Mouse (Mus musculus) left cerebral cortex, adult 11 months (tissue): ENCODE data around the gene Phf12.
A peak's percentile ranks its signal among the peaks of the same experiment; 100 is the strongest.

Source experiments
- DNase-seq: peaks from one replicate; pipeline ENCODE4 v3.0.0; 2022; ENCODE audit warnings: low spot score

Phf12 gene

DNA sequence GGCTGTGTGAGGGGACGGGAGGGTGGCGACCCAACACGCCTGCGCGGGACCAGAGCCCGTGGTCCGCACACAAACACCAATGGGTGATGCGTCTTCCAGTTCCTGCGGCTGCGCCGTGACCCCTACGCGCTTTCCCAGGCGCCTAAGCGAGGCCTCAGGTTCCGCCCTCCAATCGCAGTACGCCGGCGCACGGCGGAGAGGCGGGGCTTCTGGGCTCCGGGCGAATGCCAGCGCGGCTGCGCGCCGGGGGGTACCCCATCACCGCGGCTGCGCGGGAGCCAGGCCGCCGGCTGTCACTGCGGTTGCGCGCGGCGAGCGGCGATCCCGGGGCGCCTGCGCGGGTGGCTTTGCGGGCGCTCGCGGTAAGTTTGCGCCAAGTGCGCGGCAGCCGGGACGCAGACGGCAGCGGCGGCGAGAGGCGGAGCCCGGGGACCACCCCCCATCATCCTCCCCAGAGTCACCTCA lies at the start of gene Phf12:
Gene Phf12, plus strand, starts transcription at position 314 of the 465 bp plus-strand sequence.
- DNase-seq, result peak; percentile 99

DNA sequence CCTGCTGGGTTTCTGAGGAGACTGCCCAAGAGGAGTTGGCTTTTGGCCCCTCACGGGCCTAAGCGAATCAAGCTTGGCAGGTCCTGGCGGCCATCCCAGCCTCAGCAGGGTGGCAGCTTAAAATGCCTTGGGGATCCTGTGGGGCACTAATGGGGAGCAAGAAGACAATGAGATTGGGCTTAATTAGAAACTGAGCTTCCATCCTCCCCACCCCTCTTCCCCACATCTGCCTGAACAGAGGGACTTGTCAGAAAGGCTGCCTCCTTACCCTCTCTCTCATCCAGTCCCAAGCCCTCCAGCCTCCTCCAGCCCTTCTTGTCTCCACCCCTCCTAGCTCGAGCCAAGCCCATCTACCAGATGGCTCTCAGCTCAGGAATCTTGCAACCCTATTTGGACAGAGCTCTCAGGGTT lies 48.4 kb upstream of the Phf12 start:
- DNase-seq, result no peak

DNA sequence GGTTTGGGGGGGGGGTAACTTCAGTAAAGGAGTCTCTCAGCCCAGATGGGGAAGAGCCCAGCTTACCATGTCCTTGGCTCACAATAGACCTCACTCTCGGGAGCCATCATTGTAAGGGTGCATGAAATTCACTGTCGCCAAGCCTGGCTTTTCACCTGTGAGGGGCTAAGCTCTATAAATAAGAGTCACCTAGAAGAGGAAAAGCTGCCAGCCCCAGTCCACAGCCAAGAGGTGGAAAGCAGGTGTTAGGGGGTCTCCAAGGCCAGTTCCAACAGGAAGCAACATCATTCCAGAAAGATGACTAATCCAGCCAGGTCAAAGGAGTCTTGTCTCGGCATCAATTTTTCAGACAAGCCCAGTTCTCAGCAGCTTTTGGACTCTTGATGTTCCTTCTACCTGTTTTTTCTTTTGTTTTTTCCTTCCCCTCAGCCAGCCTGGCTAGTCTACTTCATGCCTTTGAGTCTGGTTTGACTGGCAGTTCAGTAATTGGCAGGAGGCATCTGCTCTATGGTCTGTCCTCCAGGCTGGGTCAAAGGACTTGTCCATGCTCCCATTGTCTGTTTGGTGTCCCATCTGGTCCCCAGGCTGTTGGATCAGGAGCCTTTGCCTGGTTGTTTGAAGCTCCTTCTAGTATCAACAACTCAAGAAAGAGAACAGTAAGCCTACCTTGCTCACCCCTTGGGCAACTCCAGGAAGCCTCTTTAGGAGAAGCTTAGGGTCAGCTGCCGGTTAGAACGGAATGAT lies 47.8 kb upstream of the Phf12 start:
- DNase-seq, result no peak

DNA sequence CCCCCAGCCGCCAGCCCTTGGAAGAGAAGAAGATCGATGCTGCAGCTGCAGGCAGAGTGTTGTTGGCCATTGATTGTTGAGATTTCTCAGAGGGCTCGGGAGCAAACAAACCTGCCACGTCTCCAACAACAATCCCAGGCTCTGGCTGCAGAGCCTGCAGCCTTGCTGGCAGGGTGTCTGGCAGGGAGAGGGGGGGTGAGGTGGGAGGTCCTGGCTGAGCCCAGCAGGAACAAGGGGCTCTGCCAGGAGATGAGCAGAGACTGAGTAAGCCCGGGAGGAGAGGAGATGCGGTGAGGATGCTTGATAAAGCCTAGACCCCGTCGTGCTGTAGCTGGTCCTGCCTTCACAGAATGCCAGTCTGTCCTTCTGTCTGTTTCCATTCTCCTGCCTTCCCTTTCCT lies 45.7 kb upstream of the Phf12 start:
- DNase-seq, result no peak

DNA sequence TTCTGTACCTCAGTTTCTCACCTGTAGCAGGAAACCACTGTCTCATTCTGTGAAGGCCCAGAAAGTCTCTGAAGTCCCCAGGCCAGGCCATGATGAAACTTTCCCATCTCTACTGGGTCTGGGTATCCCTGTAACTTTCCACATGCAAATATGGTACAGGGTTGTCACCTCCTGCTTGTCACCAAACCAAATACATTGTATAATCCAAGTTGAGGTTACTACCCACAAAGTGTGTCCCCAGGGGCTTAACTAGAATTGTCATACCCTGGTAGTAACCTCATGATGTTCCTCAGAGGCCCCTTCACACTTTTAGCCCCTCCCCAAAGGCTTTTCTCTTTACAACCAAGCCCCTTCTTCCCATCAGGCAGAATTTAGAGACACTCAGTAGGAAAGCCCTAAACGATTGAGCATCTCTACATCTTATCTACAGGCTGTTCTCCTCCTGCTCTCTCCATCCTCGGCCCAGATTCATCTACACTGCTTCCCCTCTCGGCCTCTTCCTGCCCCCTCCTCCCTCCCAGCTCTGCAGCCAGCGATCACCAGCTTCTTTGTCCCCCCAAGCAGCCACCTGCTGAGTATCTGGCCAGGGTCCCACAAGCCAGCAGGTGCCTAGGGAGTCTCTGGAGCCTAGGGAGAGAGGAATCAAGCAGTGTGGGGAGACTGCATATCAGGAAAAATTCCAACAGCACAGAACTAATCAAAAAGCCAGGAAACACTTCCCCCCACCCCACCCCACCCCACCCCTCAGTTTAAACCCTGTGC lies 44.7 kb upstream of the Phf12 start:
- no peak for DNase-seq

DNA sequence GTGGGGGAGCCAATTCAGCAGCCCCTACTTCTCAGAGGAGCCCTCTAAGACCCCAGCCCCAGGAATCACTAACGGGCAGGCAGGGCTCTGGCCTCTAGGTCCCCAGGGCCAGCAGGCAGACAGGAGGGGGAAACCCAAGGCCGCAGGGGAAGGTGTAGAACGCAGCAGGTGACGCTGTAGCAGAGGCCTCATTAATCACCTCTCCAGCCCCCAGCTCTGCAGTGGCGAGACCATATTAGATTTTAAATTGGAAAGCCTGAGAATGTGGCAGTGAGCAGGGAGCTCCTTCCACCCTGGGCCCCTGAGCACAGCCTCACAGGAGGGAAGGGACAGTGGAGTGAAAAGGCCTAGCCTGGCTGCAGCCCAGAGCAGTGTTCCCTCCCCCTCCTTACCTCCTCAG lies 40.3 kb upstream of the Phf12 start:
- DNase-seq, result no peak

DNA sequence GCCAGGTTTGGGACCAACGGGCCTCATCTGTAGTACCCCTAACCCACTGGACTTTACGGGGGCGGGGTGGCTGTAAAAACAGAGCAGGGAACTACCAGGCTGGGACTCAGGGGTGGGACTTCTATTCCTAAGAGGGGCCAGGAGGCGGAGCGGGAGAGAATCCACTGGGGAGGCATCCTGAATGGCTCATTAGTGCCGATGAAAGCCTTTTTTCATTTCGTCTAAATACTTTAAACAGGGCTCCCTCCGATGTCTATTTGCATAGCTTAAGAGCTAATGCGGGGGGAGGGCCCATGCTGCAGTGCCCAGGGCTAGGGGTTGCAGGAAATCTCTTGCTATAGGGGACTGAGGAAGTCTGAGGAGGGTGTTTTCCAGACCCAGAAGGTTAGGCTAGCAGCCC lies 34.7 kb upstream of the Phf12 start:
- DNase-seq, result no peak

DNA sequence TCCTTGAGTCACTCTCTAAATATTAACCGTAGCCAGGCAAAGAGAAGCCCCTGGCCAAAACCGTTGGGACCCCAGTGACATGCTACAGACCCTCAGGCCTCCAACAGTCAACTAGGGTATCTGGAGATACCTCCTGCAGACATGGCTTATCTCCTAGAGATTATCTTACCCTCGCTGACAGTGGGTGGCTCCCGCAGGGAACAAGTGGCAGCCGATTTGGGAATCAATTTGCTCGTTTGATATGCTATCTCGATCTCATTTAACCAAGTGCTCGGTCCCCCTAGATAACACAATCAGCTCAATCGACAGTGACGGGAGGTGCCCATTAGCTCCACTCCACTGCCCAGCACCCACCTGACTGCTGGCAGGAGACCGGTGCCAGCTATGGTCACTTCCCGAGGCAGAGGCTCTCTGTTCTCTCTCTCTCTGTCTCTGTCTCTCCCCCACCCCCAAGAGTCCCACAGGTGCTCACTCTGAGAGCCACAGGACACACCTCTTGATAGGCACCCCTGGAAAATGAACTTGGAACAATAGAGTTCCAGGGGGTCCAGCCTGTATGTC lies 32.3 kb upstream of the Phf12 start:
- no peak for DNase-seq

DNA sequence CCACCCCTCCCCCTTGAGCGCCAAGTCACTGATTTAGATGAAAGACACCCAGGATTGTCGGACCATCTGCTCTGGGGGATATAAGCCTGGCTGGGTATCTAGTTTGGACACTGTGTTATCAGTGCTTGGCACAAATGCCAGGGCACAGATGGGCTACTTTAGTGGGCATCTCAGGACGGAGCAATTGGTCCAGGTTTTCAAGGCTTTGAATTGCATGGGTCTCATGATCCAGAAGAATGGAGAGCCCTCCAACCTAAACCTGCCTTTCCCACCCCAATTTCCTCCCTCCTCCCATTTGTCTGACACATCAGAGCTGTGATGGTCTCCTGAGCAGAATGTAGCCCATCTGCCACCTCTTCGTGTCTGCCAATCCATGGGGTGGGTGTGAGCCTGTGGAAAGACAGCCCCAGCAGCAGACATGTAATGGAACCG lies 31.7 kb upstream of the Phf12 start:
- DNase-seq, result no peak

DNA sequence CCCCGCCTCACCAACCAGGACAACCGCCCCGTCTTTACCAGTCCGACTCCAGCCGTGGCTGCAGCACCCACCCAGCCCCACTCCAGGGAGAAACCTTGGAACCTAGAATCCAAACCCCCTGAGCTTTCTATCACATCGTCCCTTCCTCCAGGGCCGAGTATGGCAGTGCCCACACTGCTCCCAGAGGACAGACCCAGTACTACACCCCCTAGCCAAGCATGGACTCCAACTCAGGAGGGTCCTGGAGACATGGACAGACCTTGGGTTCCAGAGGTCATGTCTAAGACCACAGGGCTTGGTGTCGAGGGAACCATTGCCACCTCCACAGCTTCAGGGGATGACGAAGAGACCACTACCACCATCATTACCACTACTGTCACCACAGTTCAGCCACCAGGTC lies 28.9 kb upstream of the Phf12 start:
- DNase-seq, result no peak

DNA sequence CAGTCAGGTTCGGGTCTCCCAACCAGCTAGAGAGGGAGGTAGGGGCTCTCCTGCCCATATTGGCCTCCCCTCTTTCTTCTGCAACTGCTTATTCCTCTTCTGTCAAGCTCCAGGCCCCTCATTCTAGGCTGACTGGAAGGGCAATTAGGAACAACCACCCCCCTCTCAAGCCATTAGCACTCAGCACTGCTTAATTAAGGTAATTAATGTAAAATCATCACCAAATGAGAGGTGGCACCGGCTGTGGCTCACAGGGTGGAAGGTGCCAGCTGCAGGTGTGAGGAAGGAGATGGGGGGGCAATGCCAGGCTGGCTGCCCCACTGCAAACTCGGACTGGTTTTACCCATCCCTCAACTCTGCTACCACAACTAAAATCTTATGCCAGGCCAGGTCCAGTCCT lies 26.1 kb upstream of the Phf12 start:
- no peak for DNase-seq

DNA sequence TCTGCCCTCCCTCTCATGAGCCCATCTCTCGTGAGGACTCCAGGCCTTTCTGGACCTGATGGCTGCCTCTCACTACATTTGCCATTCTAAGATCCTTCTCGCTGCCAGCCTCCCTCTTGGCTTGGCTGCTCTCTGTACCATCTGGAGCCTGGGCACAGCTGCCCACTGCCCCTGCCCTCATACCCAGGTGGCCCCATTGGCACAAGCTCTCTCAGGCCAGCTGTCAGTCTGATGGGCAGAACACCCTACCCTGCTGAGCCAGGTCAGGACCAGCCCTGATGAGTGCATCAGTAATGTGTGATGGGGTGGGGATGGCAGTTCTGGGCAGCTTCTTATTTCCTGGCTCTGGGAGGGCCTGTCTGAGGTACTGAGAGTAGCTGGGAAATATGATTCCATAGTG lies 24.3 kb upstream of the Phf12 start:
- no peak for DNase-seq

DNA sequence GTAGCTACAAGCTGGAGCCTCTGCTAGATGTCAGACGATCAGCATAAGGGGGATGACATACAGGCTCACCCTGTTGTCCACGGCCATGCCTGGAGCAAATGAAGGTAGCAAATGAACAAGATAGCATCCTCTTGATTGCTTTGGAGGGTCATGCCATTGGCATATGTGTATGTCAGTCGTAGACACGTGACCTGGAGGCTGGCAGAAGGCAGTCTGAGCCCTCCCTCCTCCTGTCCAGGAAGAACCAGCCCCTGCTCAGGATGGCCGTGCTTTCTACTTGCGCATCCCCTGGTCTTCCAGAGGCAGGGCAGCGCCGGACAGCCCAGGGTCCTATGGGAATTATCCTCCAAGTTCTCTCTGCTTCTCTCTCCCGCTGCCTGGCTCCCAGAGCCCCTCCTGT lies 23.6 kb upstream of the Phf12 start:
- DNase-seq, result no peak

DNA sequence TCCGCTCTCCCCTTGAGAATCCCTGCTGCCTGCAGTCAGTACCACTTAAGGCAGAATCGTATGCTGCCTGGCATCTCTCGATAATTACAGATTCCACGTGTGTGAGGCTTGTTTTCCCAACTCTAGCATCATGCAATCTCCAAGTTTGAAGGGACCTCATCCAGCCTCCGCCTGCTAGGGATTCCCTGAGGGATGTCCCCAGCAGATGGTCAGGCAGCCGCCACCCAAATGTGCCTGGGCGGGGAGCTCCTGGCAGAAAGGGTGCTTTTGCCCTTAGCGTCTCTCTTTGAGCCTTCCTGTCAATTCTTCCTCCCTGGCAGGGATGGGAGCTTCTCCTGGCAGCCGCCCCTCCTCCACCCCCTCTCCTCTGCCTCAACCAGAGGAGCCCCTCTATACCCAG lies 22.4 kb upstream of the Phf12 start:
- DNase-seq, result no peak

DNA sequence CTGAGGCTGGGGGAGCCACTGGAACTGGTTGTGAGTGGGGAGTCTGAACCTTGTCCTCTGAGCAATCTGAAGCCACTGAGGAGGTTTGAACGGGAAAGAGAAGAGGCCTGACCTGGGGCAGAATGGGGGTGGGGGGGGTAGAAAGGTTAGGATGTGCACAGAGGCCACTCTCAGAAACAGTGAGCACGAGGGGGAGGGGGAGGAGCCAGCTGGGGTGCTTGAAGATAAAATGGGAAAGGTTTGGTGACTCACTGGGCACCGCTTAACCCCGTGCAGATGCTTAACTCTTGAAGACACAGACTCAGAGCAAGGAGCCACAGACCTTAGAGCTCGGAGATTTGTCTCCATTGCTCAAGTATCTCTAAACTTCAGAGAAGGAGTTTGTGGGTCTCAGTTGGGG lies 21.7 kb upstream of the Phf12 start:
- no peak for DNase-seq

DNA sequence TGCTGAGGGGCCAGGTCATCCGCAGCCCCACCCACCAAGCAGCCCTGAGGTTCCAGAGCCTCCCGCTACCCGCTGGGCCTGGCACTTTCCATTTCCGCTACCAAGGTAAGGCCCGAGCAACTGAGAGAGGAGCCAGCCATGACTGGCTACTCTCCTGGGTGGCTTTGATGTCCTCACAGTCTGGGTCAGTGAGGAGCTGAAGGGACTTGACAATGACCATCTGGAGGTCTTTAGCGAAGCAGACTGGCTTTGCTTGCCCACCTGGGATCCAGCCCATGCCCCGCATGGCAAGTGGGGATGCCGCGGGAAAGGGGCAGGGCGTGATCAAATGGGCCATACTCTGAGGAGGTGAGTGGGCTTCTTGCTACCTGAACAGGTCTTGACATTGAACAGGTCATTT lies 19.6 kb upstream of the Phf12 start:
- no peak for DNase-seq

DNA sequence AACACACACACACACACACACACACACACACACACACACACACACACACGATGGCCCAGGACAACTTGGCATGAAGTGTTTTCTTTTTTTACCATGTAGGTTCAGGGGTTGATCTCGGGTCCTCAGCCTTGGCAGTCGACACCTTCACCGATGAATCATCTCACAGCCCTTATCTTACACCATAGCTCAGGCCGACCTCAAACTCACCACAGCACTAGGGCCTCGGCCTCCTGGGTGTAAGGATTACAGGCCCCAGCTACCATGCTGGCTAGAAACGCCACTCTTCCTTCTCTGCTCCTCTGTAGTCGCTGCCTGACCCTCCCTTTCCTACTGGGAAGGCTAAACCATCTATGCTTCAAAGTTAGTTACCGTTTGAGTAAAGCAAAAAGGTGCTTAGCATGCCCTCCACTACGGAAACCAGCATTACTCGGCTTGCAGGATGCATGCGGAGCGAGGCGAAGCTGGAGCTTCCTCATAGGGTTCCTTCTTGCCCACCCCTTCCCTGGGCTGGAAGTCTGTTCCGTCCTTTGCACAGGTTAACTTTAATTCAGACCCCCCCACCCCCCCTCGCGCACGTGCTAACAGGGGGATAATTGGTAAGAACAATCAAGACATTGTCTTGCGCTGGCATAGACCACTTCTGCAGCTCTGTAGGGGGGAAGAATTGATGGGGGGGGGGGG lies 18.0 kb upstream of the Phf12 start:
- DNase-seq, result no peak

DNA sequence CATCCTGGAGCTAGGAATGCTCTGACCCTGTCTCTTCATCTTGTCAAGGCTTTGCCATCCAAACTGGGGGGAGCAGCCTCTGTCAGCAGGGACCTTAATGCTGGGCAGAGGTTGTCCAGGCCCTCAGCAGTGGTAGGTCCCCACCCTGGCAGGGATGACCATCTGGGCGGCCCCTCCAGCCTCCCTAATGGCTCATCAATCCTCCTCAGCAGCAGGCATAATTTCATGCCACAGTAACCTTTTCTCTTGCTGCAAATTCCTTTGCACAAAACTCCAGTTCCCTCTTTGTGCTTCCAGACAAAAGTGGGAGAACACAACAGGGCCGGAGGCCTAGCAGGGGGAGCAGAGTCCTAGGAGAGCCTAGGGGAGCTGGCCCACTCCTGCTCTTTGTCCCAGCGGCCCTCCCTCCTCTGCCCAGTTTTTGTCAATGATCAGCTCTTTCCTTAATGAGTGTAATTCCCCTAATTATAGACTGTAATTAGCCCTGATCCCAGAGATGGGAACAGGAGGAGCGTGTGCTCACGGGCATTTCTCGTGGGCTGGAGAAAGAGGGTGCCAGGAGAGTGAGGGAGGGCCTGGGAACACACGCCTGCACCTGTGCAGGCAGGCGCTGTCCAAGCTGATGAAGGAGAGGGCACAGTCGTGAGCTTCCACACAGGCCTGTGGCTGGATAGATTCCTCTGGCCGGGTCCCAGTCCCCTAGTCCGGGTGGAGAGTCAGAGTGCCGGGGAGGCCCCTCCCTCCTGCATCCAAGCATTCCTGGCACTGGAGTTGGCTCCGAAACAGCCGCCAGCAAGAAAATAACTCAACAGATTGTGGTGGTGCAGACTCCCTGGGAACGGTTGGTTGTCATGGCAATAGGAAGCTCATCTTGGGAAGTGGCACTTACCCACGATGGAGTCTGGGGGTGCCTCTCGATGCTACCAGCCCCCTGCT lies 17.2 kb upstream of the Phf12 start:
- DNase-seq, result peak; percentile 74

DNA sequence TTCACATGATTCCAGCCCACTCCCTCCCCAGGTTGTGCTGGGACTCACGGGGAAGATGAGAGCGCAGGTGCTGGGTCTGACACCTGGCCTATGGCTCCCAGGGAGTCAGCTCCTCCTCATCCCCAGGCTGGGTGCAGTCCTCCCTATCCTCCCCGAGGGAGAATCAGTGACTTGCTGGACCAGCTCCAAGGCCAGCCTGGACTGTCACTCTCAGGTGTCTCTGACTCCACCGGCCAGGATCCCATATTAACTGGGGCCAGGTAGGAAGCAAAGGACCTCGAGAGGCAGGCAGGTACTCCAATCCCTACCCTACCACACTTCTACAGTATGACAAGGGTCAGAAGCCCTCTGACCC lies 16.5 kb upstream of the Phf12 start:
- DNase-seq, result no peak

DNA sequence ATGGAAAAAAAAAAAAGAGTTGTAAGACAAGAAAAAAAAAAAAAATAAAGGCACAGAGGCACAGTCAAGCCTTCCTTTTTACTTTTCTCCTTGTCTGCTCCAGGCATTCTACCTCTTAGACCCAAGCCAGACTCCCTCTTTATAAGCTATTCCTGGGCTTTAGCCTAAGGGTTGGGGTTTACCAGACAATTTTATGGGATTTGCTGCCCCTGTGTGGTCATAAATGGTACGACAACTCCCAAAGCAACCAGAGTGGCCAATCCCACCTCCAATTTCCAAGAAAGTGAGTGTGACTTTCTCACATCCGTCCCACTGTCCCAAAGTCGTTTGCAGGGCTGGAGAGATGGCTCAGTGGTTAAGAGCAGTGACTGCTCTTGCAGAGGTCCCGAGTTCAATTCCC lies 15.4 kb upstream of the Phf12 start:
- peak; percentile 59 for DNase-seq

DNA sequence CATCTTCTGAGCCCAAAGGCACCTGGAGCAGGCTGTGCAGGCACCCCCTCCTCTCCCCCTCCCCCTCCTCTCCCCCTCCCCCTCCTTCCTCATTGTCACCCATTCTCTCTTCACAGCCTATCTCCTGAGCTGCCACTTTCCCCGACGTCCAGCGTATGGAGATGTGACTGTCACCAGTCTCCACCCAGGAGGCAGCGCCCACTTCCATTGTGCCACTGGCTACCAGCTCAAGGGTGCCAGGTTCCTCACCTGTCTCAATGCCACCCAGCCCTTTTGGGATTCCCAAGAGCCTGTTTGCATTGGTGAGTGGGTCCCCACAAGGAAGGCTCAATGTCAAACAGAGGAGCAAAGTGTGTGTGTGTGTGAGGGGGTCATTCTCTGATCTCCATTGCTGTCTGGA lies 13.8 kb upstream of the Phf12 start:
- no peak for DNase-seq

DNA sequence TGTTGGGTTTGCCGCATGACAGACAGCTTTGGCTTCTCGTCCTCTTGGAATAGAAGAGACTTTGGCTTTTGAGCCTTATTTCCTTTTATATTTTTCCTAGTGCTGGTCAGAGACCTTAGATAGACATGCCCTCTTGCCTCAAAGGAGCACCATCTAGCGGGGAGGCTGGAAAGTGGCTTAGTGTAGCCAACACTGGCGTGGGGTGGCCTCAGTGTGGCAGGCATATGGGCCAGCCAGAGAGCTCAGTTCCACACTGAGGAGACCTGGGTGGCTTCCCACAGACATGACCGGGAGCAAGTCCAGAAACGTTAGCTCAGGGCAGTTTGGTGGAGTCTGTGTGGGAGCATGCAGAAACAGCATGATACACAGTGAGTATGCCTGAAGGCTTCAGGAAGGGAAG lies 11.8 kb upstream of the Phf12 start:
- no peak for DNase-seq
